Comparison of ENCODE assay signal across 14 mouse cellular contexts in genomic region chr6:39551981-39552636, GRCm38 (mm10). TPM values are rescaled to one million over a fixed set of nuclear protein-coding genes. Genes with fewer than 3 reads are reported as not detected.
DNase-seq lines count a peak whose midpoint lies in the region; ATAC-seq and TF ChIP-seq lines count a peak whose summit lies in the region.
"Had no signal": no experiment of that assay in that cellular context is flagged by ENCODE, and none has a peak within 500 bp of the region (broad histone marks: within the 10 kb centered on the region; RNA-seq: fewer than 3 reads in every experiment).

No protein-coding gene starts in this region.

- dilution Hi-C loops in CH12.LX (cut with MboI; ENCODE audit: extremely low pct_ligation_motif_present, extremely low pct_unique_long_range_greater_than_20kb, low sequenced_read_pairs), result loop anchor here (25.0 kb wide), 1 partner anchor 90 kb away; no protein-coding TSS in a partner anchor

- H3K4me2 ChIP-seq in CH12.LX (ENCODE audit: insufficient read depth, low read depth, poor library complexity, severe bottlenecking), result peak overlapping the region; percentile 88
- H3K4me2 ChIP-seq: limb, embryonic 12.5 days; stomach, embryonic 15.5 days had no signal

- peaks cover 0 to 3% of the 10 kb centered on the region in 2 experiments for H3K36me3 ChIP-seq in CH12.LX (replicated peaks in 1 of 2; ENCODE audit: control insufficient read depth in 1 of 2, insufficient read depth in 1 of 2, low read length in 1 of 2)
- H3K36me3 ChIP-seq: stomach, embryonic 15.5 days had no signal

- no peaks in the 10 kb centered on the region; the same call in 1 of the 2 replicates for H3K79me2 ChIP-seq in CH12.LX (replicated peaks; ENCODE audit: control insufficient read depth, extremely low read depth, insufficient read depth, poor library complexity, severe bottlenecking)

- TF ChIP-seq EP300 in CH12.LX (IDR thresholded peaks at IDR 0.05; ENCODE audit: low read length), result peak; percentile 81

- H3K27ac ChIP-seq in gastrocnemius, adult 2 months, result peak overlapping the region; percentile 38
- H3K27ac ChIP-seq in CH12.LX (ENCODE audit: insufficient read depth, low read depth), result peak overlapping the region; percentile 98
- H3K27ac ChIP-seq in left cerebral cortex, adult 2 months, result no peak overlapping the region
- H3K27ac ChIP-seq: limb, embryonic 12.5 days; stomach, embryonic 15.5 days had no signal

- intact Hi-C loops in gastrocnemius, adult 2 months (cut with DNase I), result no loop called here
- intact Hi-C loops in left cerebral cortex, adult 2 months (cut with DNase I), result no loop called here

- TF ChIP-seq POLR2A in CH12.LX (IDR thresholded peaks at IDR 0.05; ENCODE audit: low read depth, low read length), result peak; percentile 65

- no peak overlapping the region for H3K4me3 ChIP-seq in gastrocnemius, adult 2 months
- H3K4me3 ChIP-seq in CH12.LX (replicated peaks in 1 of 3; ENCODE audit: low read depth in 2 of 3, low read length in 2 of 3, poor library complexity in 1 of 3), result peak overlapping the region in 2 of 3 experiments; percentile 43 to 45
- no peak overlapping the region for H3K4me3 ChIP-seq in left cerebral cortex, adult 2 months
- H3K4me3 ChIP-seq: erythroblast, embryonic 14.5 days; limb, embryonic 12.5 days; stomach, embryonic 15.5 days had no signal

- H3K9ac ChIP-seq in CH12.LX (ENCODE audit: insufficient read depth, low read depth), result peak overlapping the region; percentile 85
- H3K9ac ChIP-seq: limb, embryonic 12.5 days; stomach, embryonic 15.5 days had no signal

- DNase-seq in gastrocnemius, adult 2 months, result no peak
- no peak for DNase-seq in gastrocnemius, postnatal 25 days
- peak; percentile 51 to 67 for DNase-seq in kidney, postnatal 4 days
- no peak for DNase-seq in kidney, postnatal 14 days
- DNase-seq in CH12.LX (ENCODE audit: extremely low read depth), result peak; percentile 98
- no peak for DNase-seq in left cerebral cortex, adult 2 months (ENCODE audit: extremely low spot score in 1 of 2, low spot score in 2 of 2)
- no peak for DNase-seq in testis, postnatal 10 days (ENCODE audit: low spot score)
- DNase-seq: cerebellum, adult 8-10 months; heart, postnatal 36 days; right cerebral cortex, adult 18-20 months had no signal

- no peak for TF ChIP-seq RAD21 in CH12.LX (IDR thresholded peaks at IDR 0.05; ENCODE audit: low read depth, low read length)

- in situ Hi-C loops in CH12.LX (cut with MboI; ENCODE audit: low pct_ligation_motif_present, low pct_unique_long_range_greater_than_20kb, low sequenced_read_pairs), result loop anchor here (5.0 kb wide), 1 partner anchor 35 kb away; no protein-coding TSS in a partner anchor

- peaks cover 0 to 26% of the 10 kb centered on the region in 2 experiments; a peak in 3 of 4 replicates for H3K4me1 ChIP-seq in CH12.LX (ENCODE audit: control insufficient read depth in 1 of 2, insufficient read depth in 2 of 2)

- no peak for TF ChIP-seq CTCF in gastrocnemius, adult 2 months (IDR thresholded peaks at IDR 0.05)
- no peak for TF ChIP-seq CTCF in CH12.LX (conservative IDR thresholded peaks at IDR 0.05 in 1 of 2, IDR thresholded peaks at IDR 0.05 in 1 of 2; ENCODE audit: low read depth in 2 of 2, low read length in 2 of 2)
- TF ChIP-seq CTCF in left cerebral cortex, adult 2 months (IDR thresholded peaks at IDR 0.05), result no peak

- peaks cover 7% of the 10 kb centered on the region for H3K27me3 ChIP-seq in CH12.LX (replicated peaks)
- H3K27me3 ChIP-seq: limb, embryonic 12.5 days; stomach, embryonic 15.5 days had no signal

- peaks cover 2% of the 10 kb centered on the region for H3K9me3 ChIP-seq in CH12.LX (replicated peaks; ENCODE audit: low read length)
- H3K9me3 ChIP-seq: limb, embryonic 12.5 days; stomach, embryonic 15.5 days had no signal

- peak; percentile 27 to 45; a peak in 2 of 4 replicates for ATAC-seq in hematopoietic stem cell, adult 5-6 weeks (replicated peaks in 1 of 2; ENCODE audit: insufficient read depth in 1 of 2, low FRiP score in 2 of 2, low TSS enrichment in 1 of 2, low read depth in 1 of 2, poor library complexity in 2 of 2, severe bottlenecking in 2 of 2)

TF ChIP-seq in CH12.LX, 34 proteins besides CTCF, POLR2A, EP300 and RAD21 (continues in another document):
- TF ChIP-seq ZMIZ1 (IDR thresholded peaks at IDR 0.05; ENCODE audit: low read depth, low read length) (no peak), ZKSCAN1 (IDR thresholded peaks at IDR 0.05; ENCODE audit: borderline replicate concordance, low read depth, low read length) (no peak), ETS1 (conservative IDR thresholded peaks at IDR 0.05; ENCODE audit: low read depth, low read length) (peak; percentile 83), JUN (IDR thresholded peaks at IDR 0.05; ENCODE audit: insufficient read depth, low read depth, low read length) (peak; percentile 83), MYC (IDR thresholded peaks at IDR 0.05; ENCODE audit: low read depth, low read length) (0 out of 2 replicates have a peak, but pooled peaks have one; percentile 35), MEF2A (IDR thresholded peaks at IDR 0.05; ENCODE audit: borderline replicate concordance, low read depth, low read length) (peak; percentile 77), PAX5 (IDR thresholded peaks at IDR 0.05; ENCODE audit: low read length) (no peak), TBP (conservative IDR thresholded peaks at IDR 0.05; ENCODE audit: low read depth, low read length) (peak; percentile 81), E2F4 (IDR thresholded peaks at IDR 0.05; ENCODE audit: insufficient replicate concordance, low read depth, low read length) (no peak), USF1 (IDR thresholded peaks at IDR 0.05; ENCODE audit: low read depth, low read length) (no peak), NRF1 (IDR thresholded peaks at IDR 0.05; ENCODE audit: low read depth, low read length) (no peak), GABPA (IDR thresholded peaks at IDR 0.05; ENCODE audit: insufficient replicate concordance, low read depth, low read length) (no peak), TCF12 (IDR thresholded peaks at IDR 0.05; ENCODE audit: low read depth, low read length) (peak; percentile 82), ZC3H11A (IDR thresholded peaks at IDR 0.05; ENCODE audit: low read depth, low read length) (no peak), CHD1 (IDR thresholded peaks at IDR 0.05; ENCODE audit: low read depth, low read length) (0 out of 2 replicates have a peak, but pooled peaks have one; percentile 41), ZNF384 (IDR thresholded peaks at IDR 0.05; ENCODE audit: low read depth, low read length) (no peak), POLR2AphosphoS2 (IDR thresholded peaks at IDR 0.05; ENCODE audit: low read depth, low read length) (no peak; the same call in 1 of the 2 replicates), HCFC1 (IDR thresholded peaks at IDR 0.05; ENCODE audit: low read depth, low read length) (peak; percentile 33; the same call in 1 of the 2 replicates), NELFE (IDR thresholded peaks at IDR 0.05; ENCODE audit: low read depth, low read length) (peak; percentile 64; the same call in 1 of the 2 replicates), ELF1 (IDR thresholded peaks at IDR 0.05; ENCODE audit: low read depth, low read length) (peak; percentile 64), SIN3A (IDR thresholded peaks at IDR 0.05; ENCODE audit: low read length) (no peak; the same call in 1 of the 2 replicates), CHD2 (IDR thresholded peaks at IDR 0.05; ENCODE audit: low read length) (peak; percentile 96), JUND (conservative IDR thresholded peaks at IDR 0.05; ENCODE audit: low read depth, low read length) (peak; percentile 86), RCOR1 (conservative IDR thresholded peaks at IDR 0.05; ENCODE audit: low read depth, low read length) (peak; percentile 57), USF2 (conservative IDR thresholded peaks at IDR 0.05; ENCODE audit: low read depth, low read length) (no peak), SMC3 (IDR thresholded peaks at IDR 0.05; ENCODE audit: low read depth, low read length) (no peak), MAX (IDR thresholded peaks at IDR 0.05; ENCODE audit: low read length) (no peak), MAZ (IDR thresholded peaks at IDR 0.05; ENCODE audit: low read depth, low read length) (peak; percentile 97), MXI1 (IDR thresholded peaks at IDR 0.05; ENCODE audit: low read depth, low read length) (no peak; the same call in 1 of the 2 replicates), BHLHE40 (IDR thresholded peaks at IDR 0.05; ENCODE audit: low read depth, low read length) (peak; percentile 74)

RNA-seq across cellular contexts. Expression of gene Dennd2a, which starts 5.6 kb away (rescaled TPM):
- total RNA-seq in gastrocnemius, adult 2 months (2021), result 1 to 10 TPM; 3.3 to 4.4 TPM
- total RNA-seq in gastrocnemius, postnatal 25 days (2021), result 1 to 10 TPM; 4.6 to 4.7 TPM
- 8.9 and 9.1 TPM in 2 replicates for total RNA-seq in CH12.LX (2012; rRNA removed)
- 2.9 and 3.7 TPM in 2 replicates for total RNA-seq in CH12.LX (2014; rRNA removed)
- 10.4 and 10.6 TPM in 2 replicates for polyA plus RNA-seq in CH12.LX (2012; ENCODE audit: insufficient read length, low read depth)
- total RNA-seq in hematopoietic stem cell, adult 5-6 weeks (2017), result 1.0 and 2.1 TPM in 2 replicates
- total RNA-seq in left cerebral cortex, adult 2 months (2021), result 10 to 100 TPM; 23.2 to 25.3 TPM
- polyA plus RNA-seq: erythroblast, embryonic 14.5 days had no signal

RNA-seq across cellular contexts. Expression of gene Adck2, which starts 21.6 kb away (rescaled TPM):
- total RNA-seq in gastrocnemius, adult 2 months (2021), result 1 to 10 TPM; 5.3 to 6.2 TPM
- total RNA-seq in gastrocnemius, postnatal 25 days (2021), result 1 to 10 TPM; 5.9 to 7.3 TPM
- total RNA-seq in CH12.LX (2012; rRNA removed), result 10.1 and 16.5 TPM in 2 replicates
- total RNA-seq in CH12.LX (2014; rRNA removed), result 4.8 and 5.6 TPM in 2 replicates
- 15.9 and 17.7 TPM in 2 replicates for polyA plus RNA-seq in CH12.LX (2012; ENCODE audit: insufficient read length, low read depth)
- 15.7 and 24.0 TPM in 2 replicates for total RNA-seq in hematopoietic stem cell, adult 5-6 weeks (2017)
- total RNA-seq in left cerebral cortex, adult 2 months (2021), result 10 to 100 TPM; 26.6 to 29.1 TPM

RNA-seq across cellular contexts. Expression of gene Gm42420, which starts 33.4 kb away (rescaled TPM):
- total RNA-seq in gastrocnemius, adult 2 months (2021), result under 1 TPM in 1 of 2 experiments, not detected in 1; 0.66 TPM
- total RNA-seq in gastrocnemius, postnatal 25 days (2021), result not detected
- total RNA-seq in CH12.LX (2012; rRNA removed) (1.6 and 2.6 TPM in 2 replicates), CH12.LX (2014; rRNA removed) (0.66 and 1.6 TPM in 2 replicates)
- polyA plus RNA-seq in CH12.LX (2012; ENCODE audit: insufficient read length, low read depth), result 2.1 and 2.2 TPM in 2 replicates
- 6.9 TPM in 1 of 2 replicates, not detected in the other for total RNA-seq in hematopoietic stem cell, adult 5-6 weeks (2017)
- under 1 TPM in 1 of 2 experiments, not detected in 1; 0.79 TPM for total RNA-seq in left cerebral cortex, adult 2 months (2021)
- polyA plus RNA-seq: erythroblast, embryonic 14.5 days had no signal

RNA-seq across cellular contexts. Expression of gene Ndufb2, which starts 40.3 kb away (rescaled TPM):
- total RNA-seq in gastrocnemius, adult 2 months (2021), result 100 to 1,000 TPM; 378 to 498 TPM
- total RNA-seq in gastrocnemius, postnatal 25 days (2021), result 100 to 1,000 TPM; 442 to 448 TPM
- total RNA-seq in CH12.LX (2012; rRNA removed) (162 and 165 TPM in 2 replicates), CH12.LX (2014; rRNA removed) (154 and 225 TPM in 2 replicates)
- 90.9 and 96.4 TPM in 2 replicates for polyA plus RNA-seq in CH12.LX (2012; ENCODE audit: insufficient read length, low read depth)
- total RNA-seq in hematopoietic stem cell, adult 5-6 weeks (2017), result 55.3 and 60.3 TPM in 2 replicates
- 100 to 1,000 TPM; 162 to 183 TPM for total RNA-seq in left cerebral cortex, adult 2 months (2021)

Comparison
In these comparisons a context has a peak if more than half of its experiments do, and no peak if none do; other contexts are left out.
1. DNase-seq: peak in kidney, postnatal 4 days (2 of 2) and CH12.LX (single experiment); none in gastrocnemius, adult 2 months (single experiment), gastrocnemius, postnatal 25 days (single experiment), kidney, postnatal 14 days (single experiment), left cerebral cortex, adult 2 months (0 of 2) and testis, postnatal 10 days (single experiment).
2. H3K4me3 ChIP-seq: peak in CH12.LX (2 of 3); none in gastrocnemius, adult 2 months (single experiment) and left cerebral cortex, adult 2 months (single experiment).